In genomic region chr5:33651541-33651920, GRCm38 (mm10) we compare ENCODE assay signal across 8 mouse cellular contexts. TPM values are rescaled to one million over a fixed set of nuclear protein-coding genes. Genes with fewer than 3 reads are reported as not detected.
DNase-seq lines count a peak whose midpoint lies in the region; ATAC-seq and TF ChIP-seq lines count a peak whose summit lies in the region.

No protein-coding gene starts in this region.

- peak overlapping the region; percentile 95 for H3K4me3 ChIP-seq in layer of hippocampus, adult 2 months
- H3K4me3 ChIP-seq in brown adipose tissue, adult 24 weeks (ENCODE audit: insufficient read depth, low read depth, low read length), result peak overlapping the region; percentile 70
- H3K4me3 ChIP-seq in hindbrain, embryonic 16.5 days (ENCODE audit: low read length), result peak overlapping the region; percentile 93
- peak overlapping the region; percentile 80 for H3K4me3 ChIP-seq in midbrain, embryonic 16.5 days (ENCODE audit: low read depth, low read length)

- H3K36me3 ChIP-seq in hindbrain, embryonic 16.5 days (ENCODE audit: control insufficient read depth, insufficient read depth, low read length), result peaks cover 8% of the 10 kb centered on the region; the same call in 1 of the 2 replicates
- peaks cover 8% of the 10 kb centered on the region; the same call in 1 of the 2 replicates for H3K36me3 ChIP-seq in midbrain, embryonic 16.5 days (ENCODE audit: control insufficient read depth, insufficient read depth, low read length)

- H3K9ac ChIP-seq in hindbrain, embryonic 16.5 days (ENCODE audit: low read depth, low read length), result peak overlapping the region; percentile 88
- H3K9ac ChIP-seq in midbrain, embryonic 16.5 days (ENCODE audit: low read depth, low read length), result peak overlapping the region; percentile 79

- 0% methylated on average over 11 of the region's 11 CpGs for WGBS in hindbrain, embryonic 16.5 days
- WGBS in midbrain, embryonic 16.5 days, result 0% methylated on average over 11 of the region's 11 CpGs

- no peaks in the 10 kb centered on the region for H3K9me3 ChIP-seq in hindbrain, embryonic 16.5 days (ENCODE audit: control insufficient read depth, low read length)
- no peaks in the 10 kb centered on the region for H3K9me3 ChIP-seq in midbrain, embryonic 16.5 days (replicated peaks; ENCODE audit: control insufficient read depth, low read length, poor library complexity, severe bottlenecking)

- H3K27ac ChIP-seq in layer of hippocampus, adult 2 months, result peak overlapping the region; percentile 100
- H3K27ac ChIP-seq in brown adipose tissue, adult 24 weeks (replicated peaks; ENCODE audit: low read depth, low read length), result peak overlapping the region; percentile 78
- peak overlapping the region; percentile 99 for H3K27ac ChIP-seq in hindbrain, embryonic 16.5 days (ENCODE audit: low read depth, low read length)
- H3K27ac ChIP-seq in midbrain, embryonic 16.5 days (ENCODE audit: low read length), result peak overlapping the region; percentile 98

- DNase-seq in layer of hippocampus, adult 2 months (ENCODE audit: low spot score in 2 of 2), result no peak
- no peak for DNase-seq in layer of hippocampus, adult 11-12 months (ENCODE audit: low spot score)
- no peak for DNase-seq in right cerebral cortex, postnatal 25 days
- no peak for DNase-seq in gastrocnemius, postnatal 36 days

- peaks cover 1% of the 10 kb centered on the region; the same call in 1 of the 2 replicates for H3K4me1 ChIP-seq in brown adipose tissue, adult 24 weeks (ENCODE audit: control insufficient read depth, insufficient read depth, insufficient read length, low read length)
- peaks cover 28% of the 10 kb centered on the region for H3K4me1 ChIP-seq in hindbrain, embryonic 16.5 days (ENCODE audit: control insufficient read depth, insufficient read depth, low read depth, low read length)
- H3K4me1 ChIP-seq in midbrain, embryonic 16.5 days (ENCODE audit: control insufficient read depth, insufficient read depth, low read length), result peaks cover 27% of the 10 kb centered on the region

- no peak; the same call in 1 of the 2 replicates for TF ChIP-seq CTCF in layer of hippocampus, adult 2 months (conservative IDR thresholded peaks at IDR 0.05)

- peak overlapping the region; percentile 76 for H3K4me2 ChIP-seq in hindbrain, embryonic 16.5 days (ENCODE audit: low read length)
- H3K4me2 ChIP-seq in midbrain, embryonic 16.5 days (ENCODE audit: low read length), result peak overlapping the region; percentile 70

- ATAC-seq in hindbrain, embryonic 16.5 days, result 0 out of 2 replicates have a peak, but pooled peaks have one; percentile 0
- ATAC-seq in midbrain, embryonic 16.5 days, result peak; percentile 4; the same call in 1 of the 2 replicates
- ATAC-seq in granulocyte monocyte progenitor cell, adult 5-6 weeks (replicated peaks; ENCODE audit: poor library complexity, severe bottlenecking), result no peak

- intact Hi-C loops in gastrocnemius, postnatal 36 days (cut with DNase I), result loop anchor here (10.0 kb wide), 1 partner anchor 533 kb away; the partner anchor contains the start of gene Mxd4

- H3K27me3 ChIP-seq in hindbrain, embryonic 16.5 days (replicated peaks; ENCODE audit: control insufficient read depth, insufficient read depth, low read length), result no peaks in the 10 kb centered on the region
- H3K27me3 ChIP-seq in midbrain, embryonic 16.5 days (ENCODE audit: control insufficient read depth, insufficient read depth, low read depth, low read length), result no peaks in the 10 kb centered on the region

RNA-seq across cellular contexts. Expression of gene Slbp, which starts 0.8 kb away (rescaled TPM):
- total RNA-seq in layer of hippocampus, adult 2 months (2021), result 10 to 100 TPM; 20.5 to 21.5 TPM
- 30.5 and 58.5 TPM in 2 replicates for polyA plus RNA-seq in brown adipose tissue, adult 24 weeks (2012; ENCODE audit: insufficient read depth, insufficient read length, missing spikeins)
- polyA plus RNA-seq in hindbrain, embryonic 16.5 days (2015; fragmentation: Nextera tagmentation; extraction: Ambion mirVana), result 128 and 133 TPM in 2 replicates
- 119 and 123 TPM in 2 replicates for polyA plus RNA-seq in midbrain, embryonic 16.5 days (2015; fragmentation: Nextera tagmentation; extraction: Ambion mirVana)
- total RNA-seq in gastrocnemius, postnatal 36 days (2021), result 1 to 10 TPM; 7.4 to 7.6 TPM
- 154 and 174 TPM in 2 replicates for total RNA-seq in granulocyte monocyte progenitor cell, adult 5-6 weeks (2014; fragmentation: Nextera tagmentation)
- 251 and 253 TPM in 2 replicates for total RNA-seq in granulocyte monocyte progenitor cell, adult 5-6 weeks (2017)

RNA-seq across cellular contexts. Expression of gene Tacc3, which starts 6.4 kb away (rescaled TPM):
- total RNA-seq in layer of hippocampus, adult 2 months (2021), result 1 to 10 TPM; 5.7 to 7.9 TPM
- polyA plus RNA-seq in brown adipose tissue, adult 24 weeks (2012; ENCODE audit: insufficient read depth, insufficient read length, missing spikeins), result 3.3 and 3.5 TPM in 2 replicates
- 42.2 and 46.0 TPM in 2 replicates for polyA plus RNA-seq in hindbrain, embryonic 16.5 days (2015; fragmentation: Nextera tagmentation; extraction: Ambion mirVana)
- polyA plus RNA-seq in midbrain, embryonic 16.5 days (2015; fragmentation: Nextera tagmentation; extraction: Ambion mirVana), result 25.0 and 28.4 TPM in 2 replicates
- total RNA-seq in gastrocnemius, postnatal 36 days (2021), result 1 to 10 TPM; 1.6 to 3.1 TPM
- total RNA-seq in granulocyte monocyte progenitor cell, adult 5-6 weeks (2014; fragmentation: Nextera tagmentation), result 79.1 and 81.0 TPM in 2 replicates
- total RNA-seq in granulocyte monocyte progenitor cell, adult 5-6 weeks (2017), result 186 and 201 TPM in 2 replicates

RNA-seq across cellular contexts. Expression of gene Tmem129, which starts 6.7 kb away (rescaled TPM):
- total RNA-seq in layer of hippocampus, adult 2 months (2021), result 10 to 100 TPM; 24.0 to 25.2 TPM
- polyA plus RNA-seq in brown adipose tissue, adult 24 weeks (2012; ENCODE audit: insufficient read depth, insufficient read length, missing spikeins), result 16.3 and 19.4 TPM in 2 replicates
- polyA plus RNA-seq in hindbrain, embryonic 16.5 days (2015; fragmentation: Nextera tagmentation; extraction: Ambion mirVana), result 32.5 and 35.3 TPM in 2 replicates
- polyA plus RNA-seq in midbrain, embryonic 16.5 days (2015; fragmentation: Nextera tagmentation; extraction: Ambion mirVana), result 29.1 and 29.7 TPM in 2 replicates
- 1 to 10 TPM; 6.1 to 9.7 TPM for total RNA-seq in gastrocnemius, postnatal 36 days (2021)
- 15.0 and 27.7 TPM in 2 replicates for total RNA-seq in granulocyte monocyte progenitor cell, adult 5-6 weeks (2014; fragmentation: Nextera tagmentation)
- total RNA-seq in granulocyte monocyte progenitor cell, adult 5-6 weeks (2017), result 19.7 and 26.2 TPM in 2 replicates

RNA-seq across cellular contexts. Expression of gene Gm9903, which starts 21.8 kb away (rescaled TPM):
- under 1 TPM; 0.90 to 0.98 TPM for total RNA-seq in layer of hippocampus, adult 2 months (2021)
- not detected in 2 replicates for polyA plus RNA-seq in brown adipose tissue, adult 24 weeks (2012; ENCODE audit: insufficient read depth, insufficient read length, missing spikeins)
- polyA plus RNA-seq in hindbrain, embryonic 16.5 days (2015; fragmentation: Nextera tagmentation; extraction: Ambion mirVana), result 0.45 and 0.92 TPM in 2 replicates
- 0.70 and 0.89 TPM in 2 replicates for polyA plus RNA-seq in midbrain, embryonic 16.5 days (2015; fragmentation: Nextera tagmentation; extraction: Ambion mirVana)
- under 1 TPM; 0.42 to 0.54 TPM for total RNA-seq in gastrocnemius, postnatal 36 days (2021)
- 0.75 TPM in 1 of 2 replicates, not detected in the other for total RNA-seq in granulocyte monocyte progenitor cell, adult 5-6 weeks (2014; fragmentation: Nextera tagmentation)
- total RNA-seq in granulocyte monocyte progenitor cell, adult 5-6 weeks (2017), result 0.15 and 0.30 TPM in 2 replicates

RNA-seq across cellular contexts. Expression of gene Fam53a, which starts 22.1 kb away (rescaled TPM):
- 10 to 100 TPM; 25.2 to 29.5 TPM for total RNA-seq in layer of hippocampus, adult 2 months (2021)
- polyA plus RNA-seq in brown adipose tissue, adult 24 weeks (2012; ENCODE audit: insufficient read depth, insufficient read length, missing spikeins), result 13.6 and 14.7 TPM in 2 replicates
- 28.4 and 33.0 TPM in 2 replicates for polyA plus RNA-seq in hindbrain, embryonic 16.5 days (2015; fragmentation: Nextera tagmentation; extraction: Ambion mirVana)
- polyA plus RNA-seq in midbrain, embryonic 16.5 days (2015; fragmentation: Nextera tagmentation; extraction: Ambion mirVana), result 30.3 and 31.0 TPM in 2 replicates
- total RNA-seq in gastrocnemius, postnatal 36 days (2021), result 10 to 100 TPM; 56.9 to 61.8 TPM
- total RNA-seq in granulocyte monocyte progenitor cell, adult 5-6 weeks (2014; fragmentation: Nextera tagmentation), result 23.7 and 40.1 TPM in 2 replicates
- 15.7 and 16.1 TPM in 2 replicates for total RNA-seq in granulocyte monocyte progenitor cell, adult 5-6 weeks (2017)

Comparison
In these comparisons a context has a peak if more than half of its experiments do, and no peak if none do; other contexts are left out.
1. RNA of gene Slbp, which starts 0.8 kb away (total RNA-seq): 154 to 253 TPM in granulocyte monocyte progenitor cell, adult 5-6 weeks; 20.5 to 21.5 TPM in layer of hippocampus, adult 2 months and 7.4 to 7.6 TPM in gastrocnemius, postnatal 36 days; every median in the first group is over 4 times any median in the second.
2. RNA of gene Tacc3, which starts 6.4 kb away (total RNA-seq): 79.1 to 201 TPM in granulocyte monocyte progenitor cell, adult 5-6 weeks; 5.7 to 7.9 TPM in layer of hippocampus, adult 2 months and 1.6 to 3.1 TPM in gastrocnemius, postnatal 36 days; every median in the first group is over 4 times any median in the second.
3. Peak in every context shown above with its lines, with median percentiles within 50 percentile points of each other: H3K27ac ChIP-seq and H3K4me3 ChIP-seq.